Mouse (Mus musculus): ENCODE results near the gene Srsf12. TPM values are rescaled to one million over a fixed set of nuclear protein-coding genes. Genes with fewer than 3 reads are reported as not detected.

Gene Srsf12
- polyA plus RNA-seq, 1 experiment from 2014 or later: 68.8 TPM

GRCm38 (mm10) chr4:33254706-33255105 is 45.9 kb downstream of the Srsf12 start:
- H3K9ac ChIP-seq: no peak overlapping the region
- no peaks in the 10 kb centered on the region for H3K9me3 ChIP-seq
- H3K27me3 ChIP-seq (replicated peaks): no peaks in the 10 kb centered on the region
- WGBS: 53% methylated on average over 4 of the region's 4 CpGs
- H3K4me2 ChIP-seq: no peak overlapping the region
- no peaks in the 10 kb centered on the region for H3K36me3 ChIP-seq (replicated peaks)
- H3K27ac ChIP-seq: no peak overlapping the region
- no peak for ATAC-seq (replicated peaks)
- H3K4me1 ChIP-seq: no peaks in the 10 kb centered on the region
- no peak overlapping the region for H3K4me3 ChIP-seq

GRCm38 (mm10) chr4:33257263-33257964 is 48.6 kb downstream of the Srsf12 start:
- 83% methylated on average over 11 of the region's 11 CpGs for WGBS
- H3K9me3 ChIP-seq: no peaks in the 10 kb centered on the region

DNA sequence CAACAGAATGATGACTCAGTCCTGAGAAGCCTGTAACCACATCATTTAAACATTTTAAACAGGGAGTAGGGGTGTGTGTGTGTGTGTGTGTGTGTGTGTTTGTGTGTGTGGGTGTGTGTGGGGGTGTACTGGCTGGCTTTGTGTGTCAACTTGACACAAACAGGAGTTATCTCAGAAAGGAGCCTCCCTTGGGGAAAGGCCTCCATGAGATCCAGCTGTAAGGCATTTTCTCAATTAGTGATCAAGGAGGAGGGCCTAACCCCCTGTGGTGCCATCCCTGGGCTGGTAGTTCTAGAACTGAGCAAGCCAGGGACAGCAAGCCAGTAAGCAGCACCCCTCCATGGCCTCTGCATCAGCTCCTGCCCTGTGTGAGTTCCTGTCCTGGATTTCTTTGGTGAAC is 51.5 kb downstream of the Srsf12 start:
- no peak for ATAC-seq (replicated peaks)

More at GRCm38 (mm10) chr4:33257263-33257964, 48.6 kb downstream of the Srsf12 start:
- Histone ChIP-seq H3K4me2 (no peak overlapping the region), H3K4me3 (no peak overlapping the region), H3K27me3 (replicated peaks) (no peaks in the 10 kb centered on the region), H3K27ac (no peak overlapping the region), H3K36me3 (replicated peaks) (no peaks in the 10 kb centered on the region), H3K4me1 (no peaks in the 10 kb centered on the region), H3K9ac (no peak overlapping the region)
- ATAC-seq (replicated peaks): no peak

DNA sequence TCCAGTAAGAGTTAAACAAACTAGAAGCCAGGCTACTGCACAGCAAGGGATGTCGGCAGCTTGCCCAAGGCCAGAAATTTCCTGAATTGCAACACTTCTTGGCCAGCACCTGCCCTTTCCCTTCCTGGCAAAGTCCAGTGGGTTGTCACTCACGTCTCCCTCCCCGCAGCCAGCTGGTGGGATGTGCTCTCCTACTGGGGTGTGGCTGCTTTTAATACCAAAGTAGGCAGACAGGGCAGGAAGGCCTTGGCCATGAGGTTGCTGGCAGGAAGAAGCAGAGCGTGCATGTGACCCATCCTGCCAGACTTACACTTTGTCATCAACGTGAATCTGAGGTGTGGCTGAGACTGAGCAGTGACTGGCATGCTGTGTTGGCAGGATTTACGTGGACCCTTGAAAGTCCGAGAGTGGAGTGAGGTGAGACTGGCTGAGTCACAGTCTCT is 52.5 kb downstream of the Srsf12 start:
- ATAC-seq (replicated peaks): no peak
- H3K36me3 ChIP-seq (replicated peaks): no peaks in the 10 kb centered on the region
- WGBS: 68% methylated on average over 7 of the region's 7 CpGs
- no peak overlapping the region for H3K4me2 ChIP-seq
- H3K4me1 ChIP-seq: no peaks in the 10 kb centered on the region
- H3K9me3 ChIP-seq: no peaks in the 10 kb centered on the region
- H3K27ac ChIP-seq: no peak overlapping the region
- H3K4me3 ChIP-seq: no peak overlapping the region
- no peaks in the 10 kb centered on the region for H3K27me3 ChIP-seq (replicated peaks)
- H3K9ac ChIP-seq: no peak overlapping the region

More for the DNA sequence above, 51.5 kb downstream of the Srsf12 start:
- H3K9me3 ChIP-seq: no peaks in the 10 kb centered on the region
- H3K9ac ChIP-seq: no peak overlapping the region
- H3K4me3 ChIP-seq: no peak overlapping the region
- H3K27me3 ChIP-seq (replicated peaks): no peaks in the 10 kb centered on the region
- H3K4me2 ChIP-seq: no peak overlapping the region
- H3K36me3 ChIP-seq (replicated peaks): no peaks in the 10 kb centered on the region
- no peak overlapping the region for H3K27ac ChIP-seq
- H3K4me1 ChIP-seq: no peaks in the 10 kb centered on the region

DNA sequence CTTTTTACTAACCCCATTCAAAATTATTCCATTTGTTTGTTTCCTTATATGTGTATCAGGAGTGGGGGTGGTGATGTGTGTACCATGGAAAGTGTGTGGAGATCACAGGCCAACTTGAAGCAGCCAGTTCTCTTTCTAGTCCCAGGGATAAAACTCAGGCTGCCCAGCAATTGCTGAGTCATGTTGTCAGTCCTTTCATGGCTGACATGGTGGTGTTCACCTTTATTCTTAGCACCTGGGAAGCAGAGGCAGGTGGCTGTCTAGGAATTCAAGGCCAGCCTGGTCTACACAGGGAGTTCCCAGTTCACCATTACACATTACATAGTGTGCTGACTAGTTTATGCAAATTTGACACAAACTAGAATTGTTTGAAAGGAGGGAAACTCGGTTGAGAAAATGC is 54.1 kb downstream of the Srsf12 start:
- WGBS: 74% methylated on average over 1 of the region's 1 CpGs
- Histone ChIP-seq H3K9ac (no peak overlapping the region), H3K4me2 (no peak overlapping the region), H3K36me3 (replicated peaks) (no peaks in the 10 kb centered on the region), H3K27ac (no peak overlapping the region), H3K9me3 (no peaks in the 10 kb centered on the region), H3K4me1 (no peaks in the 10 kb centered on the region), H3K27me3 (replicated peaks) (no peaks in the 10 kb centered on the region), H3K4me3 (no peak overlapping the region)
- no peak for ATAC-seq (replicated peaks)

GRCm38 (mm10) chr4:33264979-33265726 is 56.4 kb downstream of the Srsf12 start:
- Histone ChIP-seq H3K4me2 (no peak overlapping the region), H3K9ac (no peak overlapping the region), H3K9me3 (no peaks in the 10 kb centered on the region), H3K27me3 (replicated peaks) (no peaks in the 10 kb centered on the region), H3K4me1 (no peaks in the 10 kb centered on the region), H3K36me3 (replicated peaks) (no peaks in the 10 kb centered on the region), H3K4me3 (no peak overlapping the region), H3K27ac (no peak overlapping the region)
- WGBS: 90% methylated on average over 11 of the region's 11 CpGs
- ATAC-seq (replicated peaks): no peak

DNA sequence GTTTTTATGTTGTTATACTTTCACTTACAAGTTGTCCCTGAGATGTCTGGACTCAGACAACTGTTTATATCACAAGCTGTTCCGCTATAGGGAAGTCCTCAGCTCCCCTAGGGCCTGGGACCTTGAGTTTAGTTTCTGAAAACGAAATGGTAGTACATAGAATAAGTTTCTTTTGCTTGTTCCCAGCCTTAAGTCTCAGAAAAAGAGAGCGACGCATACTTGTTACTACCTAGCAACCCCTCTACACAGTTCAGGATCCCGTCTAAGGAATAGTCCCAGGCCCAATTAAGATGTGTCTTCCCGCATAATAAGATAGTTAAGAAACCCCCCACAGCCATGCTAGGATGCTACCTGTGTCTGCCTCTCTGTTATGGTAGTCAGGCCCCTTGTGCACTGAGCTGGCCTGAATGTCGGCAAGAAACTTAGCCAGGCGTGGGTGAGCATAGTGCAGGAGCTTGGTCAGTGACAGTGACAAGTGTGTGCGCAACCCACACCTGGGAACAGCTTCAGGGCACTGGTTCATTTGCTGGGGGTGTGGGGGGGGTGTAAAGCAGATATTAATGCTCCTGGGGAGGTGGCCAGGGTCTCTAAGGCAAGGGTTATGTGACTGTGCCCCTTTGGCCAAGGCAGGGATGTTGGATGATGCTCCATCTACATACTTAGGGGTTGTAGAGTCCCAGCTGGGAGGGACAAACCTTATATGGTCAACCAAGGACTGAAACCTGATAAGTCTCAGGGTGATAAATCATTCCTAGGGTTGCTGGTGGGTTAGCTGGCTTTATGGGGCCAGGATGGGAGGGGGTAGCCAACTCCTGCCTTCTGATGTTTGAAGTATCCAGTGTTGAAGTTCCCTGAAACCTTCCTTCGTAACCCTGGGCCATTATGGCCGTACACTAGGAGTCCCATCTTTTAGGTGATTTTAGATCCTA is 61.9 kb downstream of the Srsf12 start:
- H3K4me1 ChIP-seq: no peaks in the 10 kb centered on the region
- no peaks in the 10 kb centered on the region for H3K9me3 ChIP-seq
- H3K4me2 ChIP-seq: no peak overlapping the region
- no peak for ATAC-seq (replicated peaks)
- no peak overlapping the region for H3K27ac ChIP-seq
- H3K4me3 ChIP-seq: no peak overlapping the region
- H3K36me3 ChIP-seq (replicated peaks): no peaks in the 10 kb centered on the region
- no peak overlapping the region for H3K9ac ChIP-seq
- WGBS: 82% methylated on average over 11 of the region's 11 CpGs
- H3K27me3 ChIP-seq (replicated peaks): no peaks in the 10 kb centered on the region

GRCm38 (mm10) chr4:33273437-33273836 is 64.6 kb downstream of the Srsf12 start:
- no peak for ATAC-seq (replicated peaks)
- Histone ChIP-seq H3K27ac (no peak overlapping the region), H3K4me3 (no peak overlapping the region), H3K4me2 (no peak overlapping the region), H3K4me1 (no peaks in the 10 kb centered on the region), H3K9ac (no peak overlapping the region), H3K9me3 (no peaks in the 10 kb centered on the region), H3K36me3 (replicated peaks) (no peaks in the 10 kb centered on the region), H3K27me3 (replicated peaks) (no peaks in the 10 kb centered on the region)
- WGBS: 82% methylated on average over 3 of the region's 3 CpGs

- Histone ChIP-seq H3K36me3 (replicated peaks) (no peaks in the 10 kb centered on the region), H3K4me2 (no peak overlapping the region), H3K27me3 (replicated peaks) (no peaks in the 10 kb centered on the region), H3K9ac (no peak overlapping the region), H3K27ac (no peak overlapping the region), H3K9me3 (no peaks in the 10 kb centered on the region), H3K4me3 (no peak overlapping the region), H3K4me1 (no peaks in the 10 kb centered on the region)
- ATAC-seq (replicated peaks): no peak
- WGBS: 84% methylated on average over 3 of the region's 3 CpGs
Measured at GRCm38 (mm10) chr4:33281891-33282685, 73.3 kb downstream of the Srsf12 start.

All from midbrain, embryonic 15.5 days (tissue).